Mouse (Mus musculus) intestine, postnatal 0 days (tissue): Measurements from ENCODE around the gene Olfr248. TPM values are rescaled to one million over a fixed set of nuclear protein-coding genes. Genes with fewer than 3 reads are reported as not detected.

Source experiments
- ATAC-seq: fragments of 200-750 bp; cut with Nextera tagmentation; 2 replicates; pipeline ENCODE4 v1.8.0; 2017; ENCODE audit warnings: mild to moderate bottlenecking, moderate TSS enrichment, moderate library complexity
- H3K27ac ChIP-seq: fragments of 300-500 bp; sonication (generic); 2 replicates; pipeline ENCODE4 v1.5.1; 2014; ENCODE audit warnings: mild to moderate bottlenecking, low read depth, low read length, moderate library complexity
- H3K27me3 ChIP-seq: fragments of 300-500 bp; sonication (generic); replicated peaks from 2 replicates; pipeline ENCODE4 v1.6.1; 2014; ENCODE audit warnings: low read length, mixed read lengths; ENCODE audit not compliant: control insufficient read depth, insufficient read depth
- H3K36me3 ChIP-seq: fragments of 300-500 bp; sonication (generic); 2 replicates; pipeline ENCODE4 v1.6.1; 2014; ENCODE audit warnings: mild to moderate bottlenecking, moderate library complexity; ENCODE audit not compliant: control insufficient read depth, insufficient read depth
- H3K4me1 ChIP-seq: fragments of 300-500 bp; sonication (generic); replicated peaks from 2 replicates; pipeline ENCODE4 v1.6.1; 2014; ENCODE audit warnings: antibody characterized with exemption, low read length, mixed read lengths; ENCODE audit not compliant: control insufficient read depth, insufficient read depth
- H3K4me2 ChIP-seq: fragments of 300-500 bp; sonication (generic); replicated peaks from 2 replicates; pipeline ENCODE4 v1.6.1; 2014; ENCODE audit warnings: low read depth, mild to moderate bottlenecking, moderate library complexity
- H3K4me3 ChIP-seq: fragments of 300-500 bp; sonication (generic); 2 replicates; pipeline ENCODE4 v1.5.1; 2014; ENCODE audit warnings: low read depth, low read length
- H3K9ac ChIP-seq: fragments of 300-500 bp; sonication (generic); 2 replicates; pipeline ENCODE4 v1.6.1; 2014; ENCODE audit warnings: mild to moderate bottlenecking, low read depth, low read length
- H3K9me3 ChIP-seq: fragments of 300-500 bp; sonication (generic); 2 replicates; pipeline ENCODE4 v1.6.1; 2016; ENCODE audit warnings: mixed run types; ENCODE audit not compliant: control insufficient read depth
- CTCF ChIP-seq: sonication (generic); IDR thresholded peaks from 2 replicates; pipeline ENCODE4 v1.5.1; 2016; ENCODE audit warnings: low read depth, mild to moderate bottlenecking, control low read depth, antibody characterized with exemption, moderate library complexity
- WGBS: fragments of 180-500 bp; shearing (Covaris S2); extraction: QIAGEN DNeasy Blood & Tissue Kit; methylation state at CpG from one replicate; pipeline ENCODE4 v1.1.7; 2014; 5-methylcytosine and 5-hydroxymethylcytosine counted together
- polyA plus RNA-seq: library from polyadenylated mRNA; unstranded; fragments of >200 nt; fragmentation: Nextera tagmentation; extraction: Ambion mirVana; gene quantifications from 2 replicates; pipeline ENCODE4 v1.2.1, GENCODE M21; 2015

Gene Olfr248
- polyA plus RNA-seq, 1 experiment from 2014 or later, result not detected

- Histone ChIP-seq H3K4me1 (no peaks in the 10 kb centered on the region), H3K9ac (no peak overlapping the region), H3K4me3 (no peak overlapping the region), H3K27me3 (no peaks in the 10 kb centered on the region; the same call in 1 of the 2 replicates), H3K36me3 (no peaks in the 10 kb centered on the region), H3K9me3 (no peaks in the 10 kb centered on the region), H3K4me2 (no peak overlapping the region), H3K27ac (no peak overlapping the region)
- 59% methylated on average over 3 of the region's 3 CpGs for WGBS
- TF ChIP-seq CTCF, result no peak
- no peak for ATAC-seq
Measured at GRCm38 (mm10) chr1:174426180-174426986, 35.5 kb downstream of the Olfr248 start.

GRCm38 (mm10) chr1:174427402-174427801 is 36.6 kb downstream of the Olfr248 start:
- Histone ChIP-seq H3K4me1 (no peaks in the 10 kb centered on the region), H3K4me2 (no peak overlapping the region), H3K4me3 (no peak overlapping the region), H3K27ac (no peak overlapping the region), H3K9ac (no peak overlapping the region), H3K9me3 (no peaks in the 10 kb centered on the region), H3K27me3 (no peaks in the 10 kb centered on the region; the same call in 1 of the 2 replicates), H3K36me3 (no peaks in the 10 kb centered on the region)
- WGBS, result 50% methylated on average over 1 of the region's 1 CpGs
- no peak for ATAC-seq
- no peak for TF ChIP-seq CTCF

GRCm38 (mm10) chr1:174428407-174428806 is 37.6 kb downstream of the Olfr248 start:
- Histone ChIP-seq H3K4me1 (no peaks in the 10 kb centered on the region), H3K4me3 (no peak overlapping the region), H3K36me3 (no peaks in the 10 kb centered on the region), H3K9me3 (no peaks in the 10 kb centered on the region), H3K27me3 (no peaks in the 10 kb centered on the region; the same call in 1 of the 2 replicates), H3K9ac (no peak overlapping the region), H3K27ac (no peak overlapping the region), H3K4me2 (no peak overlapping the region)
- no peak for ATAC-seq
- WGBS, result 85% methylated on average over 2 of the region's 2 CpGs
- no peak for TF ChIP-seq CTCF

- Histone ChIP-seq H3K4me3 (no peak overlapping the region), H3K9me3 (no peaks in the 10 kb centered on the region), H3K9ac (no peak overlapping the region), H3K27ac (no peak overlapping the region), H3K36me3 (no peaks in the 10 kb centered on the region), H3K4me1 (no peaks in the 10 kb centered on the region), H3K4me2 (no peak overlapping the region), H3K27me3 (no peaks in the 10 kb centered on the region; the same call in 1 of the 2 replicates)
- no peak for ATAC-seq
- no peak for TF ChIP-seq CTCF
- 16% methylated on average over 1 of the region's 1 CpGs for WGBS
Measured at GRCm38 (mm10) chr1:174434121-174434520, 43.3 kb downstream of the Olfr248 start.

Other genes with a start within 250 kb of the Olfr248 start
- gene Olfr420, start 235.4 kb upstream of the Olfr248 start, polyA plus RNA-seq, result not detected in 2 replicates
- gene Spta1, start 218.3 kb upstream of the Olfr248 start, polyA plus RNA-seq, result 0.04 TPM in 1 of 2 replicates, not detected in the other
- not detected in 2 replicates for gene Olfr419, start 139.0 kb upstream of the Olfr248 start, polyA plus RNA-seq
- gene Mptx1, start 60.5 kb upstream of the Olfr248 start, polyA plus RNA-seq, result 71.5 and 126 TPM in 2 replicates
- gene Olfr417, start 25.9 kb upstream of the Olfr248 start, polyA plus RNA-seq, result not detected in 2 replicates
- not detected in 2 replicates for gene Olfr414, start 33.0 kb downstream of the Olfr248 start, polyA plus RNA-seq
- gene Olfr220, start 51.0 kb downstream of the Olfr248 start, polyA plus RNA-seq, result not detected in 2 replicates
- 0.25 and 0.30 TPM in 2 replicates for gene Fmn2, start 110.8 kb downstream of the Olfr248 start, polyA plus RNA-seq